Mouse (Mus musculus): ENCODE results near the gene Uty. TPM values are rescaled to one million over a fixed set of nuclear protein-coding genes. Genes with fewer than 3 reads are reported as not detected.
A peak's percentile ranks its signal among the peaks of the same experiment; 100 is the strongest.

Gene Uty
- total and polyA plus RNA-seq, 2 experiments from 2014 or later = 8.1 to 21.7 TPM

DNA sequence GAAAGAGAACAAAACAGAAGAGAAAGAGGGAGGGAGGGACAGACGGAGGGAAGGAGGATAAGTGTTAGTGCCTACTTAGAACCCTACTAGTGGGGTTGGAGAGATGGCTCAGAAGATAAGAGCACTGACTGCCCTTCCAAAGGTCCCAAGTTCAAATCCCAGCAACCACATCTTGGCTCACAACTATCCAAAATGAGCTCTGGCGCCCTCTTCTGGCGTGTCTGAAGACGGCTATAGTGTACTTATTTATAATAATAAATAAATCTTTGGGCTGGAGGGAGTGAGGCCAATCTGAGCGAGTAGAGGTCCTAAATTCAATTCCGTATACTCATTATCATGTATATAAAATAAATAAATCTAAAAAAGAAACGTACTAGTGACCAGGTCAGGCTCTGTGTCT lies 25.6 kb downstream of the Uty start:
- ATAC-seq (no peak), DNase-seq (no peak)

DNA sequence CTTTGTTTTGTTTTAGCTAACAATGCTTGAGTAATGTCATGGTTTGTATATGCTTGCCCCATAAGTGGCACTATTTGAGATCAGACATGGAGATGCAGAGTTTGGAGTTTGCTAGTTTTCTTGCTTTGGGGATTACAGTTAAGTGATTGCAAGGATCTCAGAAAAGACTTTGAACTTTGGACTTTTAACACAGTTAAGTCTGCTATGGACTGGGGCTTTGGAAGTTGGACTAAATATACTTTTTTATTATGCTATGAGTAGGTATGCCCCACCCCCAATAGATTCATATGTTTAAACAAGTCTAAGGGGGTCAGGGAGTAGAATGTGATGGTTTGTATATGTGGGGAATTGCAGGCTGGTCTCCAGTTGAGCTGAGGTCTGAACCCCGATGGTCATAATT lies 67.1 kb downstream of the Uty start:
- Histone ChIP-seq H3K36me3 (ENCODE audit: insufficient read depth) (no peaks in the 10 kb centered on the region), H3K4me1 (ENCODE audit: insufficient read depth) (no peaks in the 10 kb centered on the region), H3K4me2 (ENCODE audit: low read depth) (no peak overlapping the region), H3K9me3 (ENCODE audit: low read length) (no peaks in the 10 kb centered on the region), H3K4me3 (ENCODE audit: low read depth, low read length) (no peak overlapping the region), H3K27ac (ENCODE audit: low read depth, low read length) (no peak overlapping the region), H3K9ac (no peak overlapping the region), H3K27me3 (ENCODE audit: insufficient read depth, low read length) (no peaks in the 10 kb centered on the region)
- WGBS = 100% methylated on average over 1 of the region's 1 CpGs
- ATAC-seq = no peak
- TF ChIP-seq CTCF (IDR thresholded peaks at IDR 0.05; ENCODE audit: low read depth) = no peak
- no peak for DNase-seq

More for the DNA sequence above, 25.6 kb downstream of the Uty start:
- H3K4me1 ChIP-seq (ENCODE audit: insufficient read depth) = no peaks in the 10 kb centered on the region
- H3K27ac ChIP-seq (ENCODE audit: low read depth, low read length) = no peak overlapping the region
- no peak overlapping the region for H3K4me3 ChIP-seq (ENCODE audit: low read depth, low read length)
- H3K9ac ChIP-seq = no peak overlapping the region
- 97% methylated on average over 3 of the region's 7 CpGs for WGBS
- TF ChIP-seq CTCF (IDR thresholded peaks at IDR 0.05; ENCODE audit: low read depth) = no peak
- no peak overlapping the region for H3K4me2 ChIP-seq (ENCODE audit: low read depth)
- no peaks in the 10 kb centered on the region for H3K36me3 ChIP-seq (ENCODE audit: insufficient read depth)
- H3K27me3 ChIP-seq (ENCODE audit: insufficient read depth, low read length) = no peaks in the 10 kb centered on the region
- H3K9me3 ChIP-seq (ENCODE audit: low read length) = no peaks in the 10 kb centered on the region

- H3K9ac ChIP-seq = no peak overlapping the region
- TF ChIP-seq CTCF (IDR thresholded peaks at IDR 0.05; ENCODE audit: low read depth) = no peak
- no peaks in the 10 kb centered on the region for H3K27me3 ChIP-seq (ENCODE audit: insufficient read depth, low read length)
- no peak overlapping the region for H3K27ac ChIP-seq (ENCODE audit: low read depth, low read length)
- H3K4me3 ChIP-seq (ENCODE audit: low read depth, low read length) = no peak overlapping the region
- H3K9me3 ChIP-seq (ENCODE audit: low read length) = no peaks in the 10 kb centered on the region
- no peaks in the 10 kb centered on the region for H3K4me1 ChIP-seq (ENCODE audit: insufficient read depth)
- no peaks in the 10 kb centered on the region for H3K36me3 ChIP-seq (ENCODE audit: insufficient read depth)
- DNase-seq = no peak
- no peak for ATAC-seq
- H3K4me2 ChIP-seq (ENCODE audit: low read depth) = no peak overlapping the region
Observed at GRCm38 (mm10) chrY:1163054-1163453, 82.5 kb downstream of the Uty start.

DNA sequence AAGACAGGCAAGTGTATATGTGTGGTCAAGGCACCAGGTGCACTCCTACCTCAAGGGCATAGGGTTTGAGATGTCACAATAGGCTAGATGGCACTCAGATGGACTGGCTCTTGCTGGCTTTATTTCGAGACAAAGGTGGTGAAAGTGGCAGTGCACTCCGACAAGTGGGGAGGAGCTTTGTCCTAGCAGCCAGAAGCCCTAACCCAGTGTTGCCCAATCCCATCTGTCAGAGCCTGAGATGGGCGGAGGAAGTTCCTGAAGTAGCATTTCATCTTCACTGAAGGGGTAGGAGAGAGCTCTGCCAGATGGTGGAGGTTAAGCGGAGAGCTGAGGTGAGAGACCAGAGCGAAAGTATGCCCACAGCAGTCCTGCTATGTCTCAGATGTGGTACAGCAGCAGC lies 129.4 kb downstream of the Uty start:
- Histone ChIP-seq H3K36me3 (ENCODE audit: insufficient read depth) (no peaks in the 10 kb centered on the region), H3K4me3 (ENCODE audit: low read depth, low read length) (no peak overlapping the region), H3K4me1 (ENCODE audit: insufficient read depth) (no peaks in the 10 kb centered on the region), H3K9me3 (ENCODE audit: low read length) (no peaks in the 10 kb centered on the region), H3K9ac (no peak overlapping the region), H3K27ac (ENCODE audit: low read depth, low read length) (no peak overlapping the region), H3K27me3 (ENCODE audit: insufficient read depth, low read length) (no peaks in the 10 kb centered on the region), H3K4me2 (ENCODE audit: low read depth) (no peak overlapping the region)
- DNase-seq (no peak), ATAC-seq (no peak)
- no peak for TF ChIP-seq CTCF (IDR thresholded peaks at IDR 0.05; ENCODE audit: low read depth)
- 94% methylated on average over 3 of the region's 5 CpGs for WGBS

GRCm38 (mm10) chrY:1114016-1114415 lies 131.5 kb downstream of the Uty start:
- Histone ChIP-seq H3K9ac (no peak overlapping the region), H3K36me3 (ENCODE audit: insufficient read depth) (no peaks in the 10 kb centered on the region), H3K4me3 (ENCODE audit: low read depth, low read length) (no peak overlapping the region), H3K4me2 (ENCODE audit: low read depth) (no peak overlapping the region), H3K27ac (ENCODE audit: low read depth, low read length) (no peak overlapping the region), H3K4me1 (ENCODE audit: insufficient read depth) (no peaks in the 10 kb centered on the region), H3K27me3 (ENCODE audit: insufficient read depth, low read length) (no peaks in the 10 kb centered on the region), H3K9me3 (ENCODE audit: low read length) (no peaks in the 10 kb centered on the region)
- no peak for TF ChIP-seq CTCF (IDR thresholded peaks at IDR 0.05; ENCODE audit: low read depth)
- DNase-seq (peak; percentile 1), ATAC-seq (peak; percentile 47; the same call in 1 of the 2 replicates)
- no CpG with 5 or more reads among the region's 2 CpGs for WGBS

Other genes with a start within 250 kb of the Uty start
- 54.9 and 58.0 TPM in 2 replicates for gene Eif2s3y, start 235.2 kb downstream of the Uty start, total RNA-seq (2014; rRNA removed)
- 83.6 TPM in 1 of 2 replicates, not detected in the other for gene Eif2s3y, start 235.2 kb downstream of the Uty start, polyA plus RNA-seq (2015; fragmentation: Nextera tagmentation; extraction: Ambion mirVana)
- gene Ddx3y, start 40.9 kb upstream of the Uty start, total RNA-seq (2014; rRNA removed) = 31.9 and 34.7 TPM in 2 replicates
- 38.7 TPM in 1 of 2 replicates, not detected in the other for gene Ddx3y, start 40.9 kb upstream of the Uty start, polyA plus RNA-seq (2015; fragmentation: Nextera tagmentation; extraction: Ambion mirVana)
- gene Usp9y, start 214.0 kb upstream of the Uty start, total RNA-seq (2014; rRNA removed) = not detected in 2 replicates
- gene Usp9y, start 214.0 kb upstream of the Uty start, polyA plus RNA-seq (2015; fragmentation: Nextera tagmentation; extraction: Ambion mirVana) = not detected in 2 replicates